Mouse (Mus musculus) spleen, adult 12 weeks (tissue): ENCODE data around the gene Gxylt1.
"Not testable (repeated sequence)": the region's sequence is repeated elsewhere in the genome, so short reads cannot be mapped to it uniquely, and the experiment has no call there.

Experiments
- DNase-seq: peaks from one replicate; pipeline ENCODE4 v3.0.0; 2022; ENCODE audit warnings: low spot score

Gxylt1 gene

DNA sequence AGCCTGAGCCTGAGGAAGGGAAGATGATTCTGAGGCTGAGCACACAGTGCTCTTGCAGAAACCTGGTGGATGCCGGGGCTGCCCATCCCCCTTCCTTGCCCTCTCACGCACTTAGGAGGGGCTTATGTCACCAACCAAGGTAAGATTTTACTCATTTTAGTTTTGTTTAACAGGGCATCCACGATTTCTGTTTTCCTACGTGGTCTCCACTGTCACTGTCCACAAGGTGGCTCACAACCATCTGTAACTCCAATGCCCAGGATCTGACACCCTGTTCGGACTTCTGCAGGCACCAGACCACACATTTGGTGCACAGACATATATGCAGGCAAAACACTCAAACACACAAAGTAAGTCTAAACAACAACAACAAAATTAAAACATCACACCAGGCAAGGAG lies 12.2 kb downstream of the Gxylt1 start:
- no peak for DNase-seq

- no peak for DNase-seq
Observed at GRCm38 (mm10) chr15:93262274-93262673, 12.7 kb downstream of the Gxylt1 start.

- DNase-seq, result no peak
Observed at GRCm38 (mm10) chr15:93259933-93260332, 15.0 kb downstream of the Gxylt1 start.

GRCm38 (mm10) chr15:93255295-93255694 lies 19.7 kb downstream of the Gxylt1 start:
- no peak for DNase-seq

DNA sequence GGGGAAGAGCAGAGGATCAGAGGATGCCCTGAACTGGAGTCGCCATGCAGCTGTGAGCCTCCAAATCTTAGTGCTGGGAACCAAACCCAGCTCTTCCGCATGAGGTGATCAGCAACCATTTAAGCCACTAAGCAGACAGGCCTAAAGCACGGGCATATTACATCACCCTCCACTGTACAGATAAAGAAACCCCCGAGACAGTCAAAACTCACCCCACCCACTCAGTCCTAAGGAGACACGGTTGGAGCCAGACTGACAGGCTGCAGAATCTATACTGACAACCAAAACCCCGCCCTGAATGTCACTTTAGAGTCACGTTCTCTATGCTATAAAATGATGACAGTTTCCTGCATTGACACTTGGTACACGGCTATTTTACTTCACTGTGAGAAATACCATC lies 21.8 kb downstream of the Gxylt1 start:
- no peak for DNase-seq

- DNase-seq, result no peak
Observed at GRCm38 (mm10) chr15:93252396-93252795, 22.6 kb downstream of the Gxylt1 start.

- DNase-seq, result no peak
Observed at GRCm38 (mm10) chr15:93251553-93252250, 23.3 kb downstream of the Gxylt1 start.

GRCm38 (mm10) chr15:93243202-93243601 lies 31.8 kb downstream of the Gxylt1 start:
- no peak for DNase-seq

DNA sequence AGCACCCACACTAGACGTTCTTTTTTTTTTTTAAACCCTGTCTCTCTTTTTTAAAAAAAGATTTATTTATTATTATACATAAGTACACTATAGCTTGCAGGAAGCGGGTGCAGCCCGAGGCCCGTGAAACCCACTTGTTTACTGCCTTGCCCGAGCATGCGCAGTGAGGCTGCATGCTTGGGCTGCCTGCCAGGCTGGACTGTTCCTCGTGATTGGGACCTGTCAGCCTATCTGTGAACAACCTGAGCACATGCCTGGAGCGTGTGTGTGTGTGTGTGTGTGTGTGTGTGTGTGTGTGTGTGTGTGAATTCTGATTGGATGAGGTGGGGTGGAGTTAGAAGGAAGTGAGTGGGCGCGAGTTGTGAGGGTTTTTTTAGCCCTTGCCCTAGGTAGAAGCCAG lies 38.5 kb downstream of the Gxylt1 start:
- DNase-seq, result not testable (repeated sequence)

- DNase-seq, result no peak
Observed at GRCm38 (mm10) chr15:93229028-93229427, 46.0 kb downstream of the Gxylt1 start.

DNA sequence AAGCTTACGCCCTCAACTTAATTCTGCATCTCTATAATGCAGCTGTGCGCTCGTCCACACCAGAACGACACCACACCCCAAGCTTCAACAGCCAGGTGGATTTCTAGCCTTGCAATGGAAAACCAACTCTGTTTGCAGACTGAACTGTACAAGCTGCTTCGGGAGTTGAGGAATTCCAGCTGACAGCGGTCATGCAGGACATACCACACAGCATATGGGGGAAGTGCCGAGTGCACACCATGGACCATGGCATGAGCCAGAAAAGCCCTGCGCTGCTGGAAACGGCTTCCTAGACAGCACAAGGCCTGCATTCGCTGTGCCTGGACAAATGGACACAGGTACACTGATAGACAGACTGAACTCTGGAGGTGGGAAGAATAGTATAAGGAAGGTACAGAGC lies 46.6 kb downstream of the Gxylt1 start:
- no peak for DNase-seq

- no peak for DNase-seq
Observed at GRCm38 (mm10) chr15:93227764-93228079, 47.3 kb downstream of the Gxylt1 start.

GRCm38 (mm10) chr15:93226930-93227763 lies 47.8 kb downstream of the Gxylt1 start:
- DNase-seq, result no peak

GRCm38 (mm10) chr15:93222475-93222874 lies 52.5 kb downstream of the Gxylt1 start:
- DNase-seq, result no peak

GRCm38 (mm10) chr15:93212617-93213016 lies 62.4 kb downstream of the Gxylt1 start:
- no peak for DNase-seq

- no peak for DNase-seq
Observed at GRCm38 (mm10) chr15:93204861-93205260, 70.1 kb downstream of the Gxylt1 start.

GRCm38 (mm10) chr15:93201956-93202355 lies 73.0 kb downstream of the Gxylt1 start:
- DNase-seq, result no peak

DNA sequence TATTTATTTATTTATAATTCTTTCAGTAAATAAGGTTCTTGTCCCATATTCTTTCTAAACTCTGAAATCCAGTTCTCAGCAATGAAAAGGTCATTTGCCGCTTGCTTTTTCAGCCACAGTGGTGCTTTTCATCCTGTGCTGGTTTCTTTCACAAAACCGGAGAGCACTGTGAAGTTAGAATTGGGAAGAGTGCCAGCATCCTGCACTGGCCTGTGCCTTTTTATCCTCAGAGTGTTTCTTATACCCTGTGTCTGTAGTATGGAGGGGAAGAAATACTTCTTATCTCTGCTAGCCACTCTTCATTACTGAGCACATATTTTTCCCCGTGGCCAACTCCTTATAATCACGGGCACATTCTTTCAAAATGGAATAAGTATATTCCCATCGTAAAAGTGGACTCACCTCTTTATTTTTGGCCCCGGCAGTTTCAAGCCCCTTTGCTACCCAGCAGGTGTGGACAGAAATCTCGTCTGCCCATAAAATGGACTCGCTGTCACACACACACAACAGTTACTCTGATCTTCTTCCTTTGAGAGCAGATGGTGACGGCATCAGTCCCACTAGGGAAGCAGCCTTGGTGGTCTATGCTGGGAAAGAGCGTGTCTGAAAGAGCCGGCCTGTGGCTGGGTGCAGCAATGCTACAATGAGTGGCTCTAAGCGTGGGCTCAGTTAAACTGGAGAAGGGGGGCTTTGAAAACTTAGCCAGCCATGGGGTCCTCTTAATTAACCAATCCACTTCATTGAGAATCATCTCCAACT lies 83.4 kb downstream of the Gxylt1 start:
- DNase-seq, result no peak
